Mouse (Mus musculus): ENCODE measurements around the gene Kansl2. TPM values are rescaled to one million over a fixed set of nuclear protein-coding genes. Genes with fewer than 3 reads are reported as not detected.
A peak's percentile ranks its signal among the peaks of the same experiment; 100 is the strongest.

Gene Kansl2
- total and polyA plus RNA-seq, 3 experiments: 59.6 to 125 (median 103) TPM

- Histone ChIP-seq H3K4me1 (ENCODE audit: control insufficient read depth in 1 of 2, insufficient read depth in 2 of 2) (peaks cover 0 to 24% of the 10 kb centered on the region in 2 experiments; a peak in 2 of 4 replicates), H3K36me3 (replicated peaks in 1 of 2; ENCODE audit: control insufficient read depth in 1 of 2, insufficient read depth in 1 of 2, low read length in 1 of 2) (peaks cover 23 to 42% of the 10 kb centered on the region in 2 experiments), H3K27me3 (replicated peaks) (no peaks in the 10 kb centered on the region), H3K4me3 (replicated peaks in 1 of 3; ENCODE audit: low read depth in 2 of 3, low read length in 2 of 3, poor library complexity in 1 of 3) (peak overlapping the region; percentile 60 to 90 (median 73)), H3K9ac (ENCODE audit: insufficient read depth, low read depth) (peak overlapping the region; percentile 72), H3K9me3 (replicated peaks; ENCODE audit: low read length) (no peaks in the 10 kb centered on the region), H3K4me2 (ENCODE audit: insufficient read depth, low read depth, poor library complexity, severe bottlenecking) (peak overlapping the region; percentile 90), H3K27ac (ENCODE audit: insufficient read depth, low read depth) (no peak overlapping the region), H3K79me2 (replicated peaks; ENCODE audit: control insufficient read depth, extremely low read depth, insufficient read depth, poor library complexity, severe bottlenecking) (peaks cover 40% of the 10 kb centered on the region)
- peak; percentile 46 for DNase-seq (ENCODE audit: extremely low read depth)
- in situ Hi-C loops (cut with MboI; ENCODE audit: low pct_ligation_motif_present, low pct_unique_long_range_greater_than_20kb, low sequenced_read_pairs): loop anchor here (5.0 kb wide), 1 partner anchor 34 kb away; no protein-coding TSS in a partner anchor
- dilution Hi-C loops (cut with MboI; ENCODE audit: extremely low pct_ligation_motif_present, extremely low pct_unique_long_range_greater_than_20kb, low sequenced_read_pairs): no loop called here
- peak; percentile 14; the same call in 1 of the 2 replicates for TF ChIP-seq MXI1 (IDR thresholded peaks at IDR 0.05; ENCODE audit: low read depth, low read length)
- TF ChIP-seq MYC (IDR thresholded peaks at IDR 0.05; ENCODE audit: low read depth, low read length): peak; percentile 5; the same call in 1 of the 2 replicates
- TF ChIP-seq SIN3A (IDR thresholded peaks at IDR 0.05; ENCODE audit: low read length): peak; percentile 14; the same call in 1 of the 2 replicates
- no peak for TF ChIP-seq ZC3H11A (IDR thresholded peaks at IDR 0.05; ENCODE audit: low read depth, low read length)
Observed at GRCm38 (mm10) chr15:98533035-98533531, 981 bp downstream of the Kansl2 start.

GRCm38 (mm10) chr15:98532281-98532680 lies 1.8 kb downstream of the Kansl2 start:
- H3K4me3 ChIP-seq (replicated peaks in 1 of 3; ENCODE audit: low read depth in 2 of 3, low read length in 2 of 3, poor library complexity in 1 of 3): peak overlapping the region; percentile 60 to 90 (median 73)

GRCm38 (mm10) chr15:98528066-98528563 lies 5.9 kb downstream of the Kansl2 start:
- Histone ChIP-seq H3K4me1 (ENCODE audit: control insufficient read depth in 1 of 2, insufficient read depth in 2 of 2) (peaks cover 0 to 54% of the 10 kb centered on the region in 2 experiments; a peak in 2 of 4 replicates), H3K27me3 (replicated peaks) (no peaks in the 10 kb centered on the region), H3K9ac (ENCODE audit: insufficient read depth, low read depth) (no peak overlapping the region), H3K27ac (ENCODE audit: insufficient read depth, low read depth) (no peak overlapping the region), H3K4me3 (replicated peaks in 1 of 3; ENCODE audit: low read depth in 2 of 3, low read length in 2 of 3, poor library complexity in 1 of 3) (no peak overlapping the region), H3K4me2 (ENCODE audit: insufficient read depth, low read depth, poor library complexity, severe bottlenecking) (no peak overlapping the region), H3K36me3 (replicated peaks in 1 of 2; ENCODE audit: control insufficient read depth in 1 of 2, insufficient read depth in 1 of 2, low read length in 1 of 2) (peaks cover 59 to 84% of the 10 kb centered on the region in 2 experiments), H3K9me3 (replicated peaks; ENCODE audit: low read length) (no peaks in the 10 kb centered on the region), H3K79me2 (replicated peaks; ENCODE audit: control insufficient read depth, extremely low read depth, insufficient read depth, poor library complexity, severe bottlenecking) (peaks cover 53% of the 10 kb centered on the region)
- in situ Hi-C loops (cut with MboI; ENCODE audit: low pct_ligation_motif_present, low pct_unique_long_range_greater_than_20kb, low sequenced_read_pairs) (no loop called here), dilution Hi-C loops (cut with MboI; ENCODE audit: extremely low pct_ligation_motif_present, extremely low pct_unique_long_range_greater_than_20kb, low sequenced_read_pairs) (no loop called here)
- no peak for DNase-seq (ENCODE audit: extremely low read depth)
- TF ChIP-seq CHD2 (IDR thresholded peaks at IDR 0.05; ENCODE audit: low read length) (no peak), MAZ (IDR thresholded peaks at IDR 0.05; ENCODE audit: low read depth, low read length) (no peak), TCF12 (IDR thresholded peaks at IDR 0.05; ENCODE audit: low read depth, low read length) (no peak), MAX (IDR thresholded peaks at IDR 0.05; ENCODE audit: low read length) (no peak)

More at GRCm38 (mm10) chr15:98532281-98532680, 1.8 kb downstream of the Kansl2 start:
- peak; percentile 55; the same call in 1 of the 2 replicates for TF ChIP-seq SIN3A (IDR thresholded peaks at IDR 0.05; ENCODE audit: low read length)
- peak; percentile 88 for TF ChIP-seq MAX (IDR thresholded peaks at IDR 0.05; ENCODE audit: low read length)
- peak; percentile 66; the same call in 1 of the 2 replicates for TF ChIP-seq MAFK (IDR thresholded peaks at IDR 0.05; ENCODE audit: insufficient replicate concordance, low read length)
- TF ChIP-seq BHLHE40 (IDR thresholded peaks at IDR 0.05; ENCODE audit: low read depth, low read length): peak; percentile 62
- peak; percentile 61 for TF ChIP-seq MXI1 (IDR thresholded peaks at IDR 0.05; ENCODE audit: low read depth, low read length)
- TF ChIP-seq KAT2A (IDR thresholded peaks at IDR 0.05; ENCODE audit: insufficient replicate concordance, low read length): no peak
- TF ChIP-seq UBTF (IDR thresholded peaks at IDR 0.05; ENCODE audit: low read depth, low read length): no peak
- TF ChIP-seq MYC (IDR thresholded peaks at IDR 0.05; ENCODE audit: low read depth, low read length): peak; percentile 95
- TF ChIP-seq ZC3H11A (IDR thresholded peaks at IDR 0.05; ENCODE audit: low read depth, low read length): no peak
- no peak for TF ChIP-seq RAD21 (IDR thresholded peaks at IDR 0.05; ENCODE audit: low read depth, low read length)
- no peak for TF ChIP-seq CHD1 (IDR thresholded peaks at IDR 0.05; ENCODE audit: low read depth, low read length)
- Histone ChIP-seq H3K4me1 (ENCODE audit: control insufficient read depth in 1 of 2, insufficient read depth in 2 of 2) (peaks cover 0 to 32% of the 10 kb centered on the region in 2 experiments; a peak in 2 of 4 replicates), H3K9me3 (replicated peaks; ENCODE audit: low read length) (no peaks in the 10 kb centered on the region), H3K27ac (ENCODE audit: insufficient read depth, low read depth) (no peak overlapping the region), H3K27me3 (replicated peaks) (no peaks in the 10 kb centered on the region), H3K79me2 (replicated peaks; ENCODE audit: control insufficient read depth, extremely low read depth, insufficient read depth, poor library complexity, severe bottlenecking) (peaks cover 45% of the 10 kb centered on the region), H3K4me2 (ENCODE audit: insufficient read depth, low read depth, poor library complexity, severe bottlenecking) (peak overlapping the region; percentile 90), H3K9ac (ENCODE audit: insufficient read depth, low read depth) (peak overlapping the region; percentile 72), H3K36me3 (replicated peaks in 1 of 2; ENCODE audit: control insufficient read depth in 1 of 2, insufficient read depth in 1 of 2, low read length in 1 of 2) (peaks cover 31 to 46% of the 10 kb centered on the region in 2 experiments)
- in situ Hi-C loops (cut with MboI; ENCODE audit: low pct_ligation_motif_present, low pct_unique_long_range_greater_than_20kb, low sequenced_read_pairs) (loop anchor here (5.0 kb wide), 1 partner anchor 35 kb away; no protein-coding TSS in a partner anchor), dilution Hi-C loops (cut with MboI; ENCODE audit: extremely low pct_ligation_motif_present, extremely low pct_unique_long_range_greater_than_20kb, low sequenced_read_pairs) (no loop called here)
- DNase-seq (ENCODE audit: extremely low read depth): peak; percentile 56
